Mouse (Mus musculus) MEL (cell line): ENCODE measurements around the gene 9930021J03Rik.

Experiments used
- CTCF ChIP-seq, 3 experiments: IDR thresholded peaks in 2 of 3; conservative IDR thresholded peaks in 1 of 3; 2 replicates each; pipeline ENCODE4 v1.5.1; 2011 to 2012; ENCODE audit warnings: low read length in 3 of 3, low read depth in 2 of 3, mild to moderate bottlenecking in 2 of 3, improper control_type of control experiment in 1 of 3, inconsistent platforms in 1 of 3, mixed read lengths in 1 of 3, moderate library complexity in 1 of 3; ENCODE audit not compliant: control insufficient read depth in 1 of 3, insufficient read depth in 1 of 3, poor library complexity in 1 of 3, severe bottlenecking in 1 of 3
- EP300 ChIP-seq, 2 experiments: IDR thresholded peaks; 2 replicates each; pipeline ENCODE4 v1.6.1; 2011; ENCODE audit warnings: improper control_type of control experiment in 2 of 2, low read length in 2 of 2, low read depth in 1 of 2, mild to moderate bottlenecking in 1 of 2
- KAT2A ChIP-seq: conservative IDR thresholded peaks from 2 replicates; pipeline ENCODE4 v1.6.1; 2012; ENCODE audit warnings: low read depth, low read length, improper control_type of control experiment, inconsistent platforms
- MEF2A ChIP-seq: IDR thresholded peaks from 2 replicates; pipeline ENCODE4 v1.6.1; 2014; ENCODE audit warnings: low read depth, mild to moderate bottlenecking, inconsistent platforms, low read length, improper control_type of control experiment; ENCODE audit not compliant: poor library complexity, insufficient replicate concordance, severe bottlenecking; ENCODE audit errors: extremely low read depth
- POLR2A ChIP-seq, 2 experiments: IDR thresholded peaks; 2 replicates each; pipeline ENCODE4 v1.6.1; 2011 to 2012; ENCODE audit warnings: low read length in 2 of 2, mild to moderate bottlenecking in 2 of 2, control low read depth in 1 of 2, improper control_type of control experiment in 1 of 2, low read depth in 1 of 2, moderate library complexity in 1 of 2; ENCODE audit not compliant: control insufficient read depth in 1 of 2, insufficient read depth in 1 of 2, poor library complexity in 1 of 2
- RCOR1 ChIP-seq: IDR thresholded peaks from 2 replicates; pipeline ENCODE4 v1.6.1; 2012; ENCODE audit warnings: low read depth, mild to moderate bottlenecking, inconsistent platforms, low read length, improper control_type of control experiment
- SMC3 ChIP-seq: IDR thresholded peaks from 2 replicates; pipeline ENCODE4 v1.6.1; 2011; ENCODE audit warnings: low read depth, low read length, improper control_type of control experiment
- TBP ChIP-seq: IDR thresholded peaks from 2 replicates; pipeline ENCODE4 v1.8.0; 2011; ENCODE audit warnings: low read depth, low read length, improper control_type of control experiment
- TCF12 ChIP-seq: IDR thresholded peaks from 2 replicates; pipeline ENCODE4 v1.6.1; 2014; ENCODE audit warnings: low read depth, mild to moderate bottlenecking, inconsistent platforms, low read length, improper control_type of control experiment, moderate library complexity
- USF1 ChIP-seq: IDR thresholded peaks from 2 replicates; pipeline ENCODE4 v1.6.1; 2014; ENCODE audit warnings: low read depth, mild to moderate bottlenecking, inconsistent platforms, low read length, improper control_type of control experiment, moderate library complexity
- ZNF384 ChIP-seq: IDR thresholded peaks from 2 replicates; pipeline ENCODE4 v1.6.1; 2012; ENCODE audit warnings: low read depth, mild to moderate bottlenecking, inconsistent platforms, low read length, improper control_type of control experiment

GRCm38 (mm10) chr19:29805917-29806785, at the start of gene 9930021J03Rik:
- no peak; a peak in 1 of 6 replicates for TF ChIP-seq CTCF (IDR thresholded peaks at IDR 0.05 in 2 of 3, conservative IDR thresholded peaks at IDR 0.05 in 1 of 3; ENCODE audit: control insufficient read depth in 1 of 3, insufficient read depth in 1 of 3, low read depth in 2 of 3, low read length in 3 of 3, poor library complexity in 1 of 3, severe bottlenecking in 1 of 3)
- TF ChIP-seq POLR2A (IDR thresholded peaks at IDR 0.05; ENCODE audit: control insufficient read depth in 1 of 2, insufficient read depth in 1 of 2, low read depth in 1 of 2, low read length in 2 of 2, poor library complexity in 1 of 2) = peak in 1 of 2 experiments; percentile 80; a peak in 2 of 4 replicates
- TF ChIP-seq EP300 (IDR thresholded peaks at IDR 0.05; ENCODE audit: low read depth in 1 of 2, low read length in 2 of 2) = no peak
- TF ChIP-seq MEF2A = no peak
- no peak for TF ChIP-seq USF1
- no peak for TF ChIP-seq KAT2A
- TF ChIP-seq TBP = no peak
- no peak for TF ChIP-seq ZNF384
- no peak for TF ChIP-seq RCOR1
- TF ChIP-seq SMC3 = no peak
- TF ChIP-seq TCF12 = no peak
